Mouse (Mus musculus) cerebellum, adult 9-10 months (tissue): Measurements from ENCODE around the gene Ccnf.

ENCODE experiments used
- DNase-seq: peaks from one replicate; pipeline ENCODE4 v3.0.0; 2022

Ccnf gene

GRCm38 (mm10) chr17:24199741-24200140 is 51.5 kb downstream of the Ccnf start:
- no peak for DNase-seq

- peak; percentile 77 for DNase-seq
These were observed 52.0 kb downstream of the Ccnf start for GRCm38 (mm10) chr17:24199252-24199651.

GRCm38 (mm10) chr17:24197032-24197824 is 54.1 kb downstream of the Ccnf start:
- peak; percentile 59 for DNase-seq

- DNase-seq, result no peak
These were observed 55.9 kb downstream of the Ccnf start for GRCm38 (mm10) chr17:24195349-24195748.

- no peak for DNase-seq
These were observed 57.5 kb downstream of the Ccnf start for GRCm38 (mm10) chr17:24193769-24194168.

GRCm38 (mm10) chr17:24193268-24193667 is 58.0 kb downstream of the Ccnf start:
- DNase-seq, result no peak

- no peak for DNase-seq
These were observed 58.4 kb downstream of the Ccnf start for GRCm38 (mm10) chr17:24192848-24193247.

GRCm38 (mm10) chr17:24191481-24191880 is 59.8 kb downstream of the Ccnf start:
- DNase-seq, result no peak

GRCm38 (mm10) chr17:24190934-24191333 is 60.4 kb downstream of the Ccnf start:
- DNase-seq, result no peak

GRCm38 (mm10) chr17:24174259-24174658 is 77.0 kb downstream of the Ccnf start:
- no peak for DNase-seq

- peak; percentile 86 for DNase-seq
These were observed 77.9 kb downstream of the Ccnf start for GRCm38 (mm10) chr17:24173423-24173822.
